Mouse (Mus musculus) liver, embryonic 14.5 days (tissue): ENCODE results near the gene Rftn1. TPM values are rescaled to one million over a fixed set of nuclear protein-coding genes. Genes with fewer than 3 reads are reported as not detected.

Source experiments
- ATAC-seq: fragments of 200-750 bp; cut with Nextera tagmentation; 2 replicates; pipeline ENCODE4 v1.8.0; 2017; ENCODE audit warnings: moderate number of reproducible peaks, mild to moderate bottlenecking, moderate library complexity; ENCODE audit not compliant: insufficient read depth
- DNase-seq, 3 experiments: peaks; one replicate each; pipeline ENCODE4 v3.0.0-alpha.2; 2012 to 2013; ENCODE audit warnings: low read depth in 3 of 3, low spot score in 3 of 3
- H3K27ac ChIP-seq: fragments of 300-500 bp; sonication (generic); 2 replicates; pipeline ENCODE4 v1.5.1; 2014; ENCODE audit warnings: moderate library complexity, mild to moderate bottlenecking, control low read depth, inconsistent platforms
- H3K27me3 ChIP-seq: fragments of 300-500 bp; sonication (generic); 2 replicates; pipeline ENCODE4 v1.6.1; 2014; ENCODE audit warnings: mild to moderate bottlenecking, low read length, moderate library complexity; ENCODE audit not compliant: control insufficient read depth, insufficient read depth
- H3K36me3 ChIP-seq: fragments of 300-500 bp; sonication (generic); replicated peaks from 2 replicates; pipeline ENCODE4 v1.6.1; 2014; ENCODE audit warnings: low read depth; ENCODE audit not compliant: control insufficient read depth, insufficient read depth
- H3K4me1 ChIP-seq, 2 experiments: fragments of 200-500 bp in 1 of 2; fragments of 300-500 bp in 1 of 2; sonication (generic) in 1 of 2; replicated peaks; 2 replicates each; pipeline ENCODE4 v1.6.1; 2012 to 2014; ENCODE audit warnings: antibody characterized with exemption in 1 of 2, inconsistent platforms in 1 of 2, low read length in 1 of 2; ENCODE audit not compliant: control insufficient read depth in 2 of 2, insufficient read depth in 2 of 2
- H3K4me2 ChIP-seq: fragments of 300-500 bp; sonication (generic); 2 replicates; pipeline ENCODE4 v1.6.1; 2014; ENCODE audit warnings: low read depth, mild to moderate bottlenecking, control low read depth, moderate library complexity
- H3K4me3 ChIP-seq, 2 experiments: fragments of 200-500 bp in 1 of 2; fragments of 300-500 bp in 1 of 2; sonication (generic) in 1 of 2; 2 replicates each; pipeline ENCODE4 v1.5.1; 2012 to 2014; ENCODE audit warnings: low read depth in 2 of 2, low read length in 2 of 2, mild to moderate bottlenecking in 2 of 2, control low read depth in 1 of 2, inconsistent platforms in 1 of 2, moderate library complexity in 1 of 2; ENCODE audit not compliant: insufficient read depth in 1 of 2
- H3K9ac ChIP-seq: fragments of 300-500 bp; sonication (generic); replicated peaks from 2 replicates; pipeline ENCODE4 v1.6.1; 2014; ENCODE audit warnings: mild to moderate bottlenecking, control low read depth, moderate library complexity
- H3K9me3 ChIP-seq: fragments of 300-500 bp; sonication (generic); 2 replicates; pipeline ENCODE4 v1.6.1; 2016; ENCODE audit warnings: low read length, mixed read lengths; ENCODE audit not compliant: control insufficient read depth
- CTCF ChIP-seq: IDR thresholded peaks from 2 replicates; pipeline ENCODE4 v1.5.1; 2016; ENCODE audit warnings: antibody characterized with exemption, low read depth, control low read depth
- EP300 ChIP-seq: IDR thresholded peaks from 2 replicates; pipeline ENCODE4 v1.6.1; 2016; ENCODE audit warnings: antibody characterized with exemption, low read depth
- WGBS: fragments of 180-500 bp; shearing (Covaris S2); extraction: QIAGEN DNeasy Blood & Tissue Kit; methylation state at CpG from one replicate; pipeline ENCODE4 v1.1.7; 2014; ENCODE audit not compliant: insufficient replicate concordance; 5-methylcytosine and 5-hydroxymethylcytosine counted together
- polyA plus RNA-seq, 2 experiments: library from polyadenylated mRNA; depleted of rRNA in 1 of 2; stranded (reverse) in 1 of 2; unstranded in 1 of 2; fragments of >200 nt; fragmentation: Nextera tagmentation in 1 of 2; extraction: Ambion mirVana in 1 of 2; gene quantifications; 2 replicates each; pipeline versions ENCODE4 v1.2.1 to v1.2.3; 2012 to 2014

The Rftn1 gene
- polyA plus RNA-seq, 2 experiments, result 2.2 to 3.2 TPM

- no peaks in the 10 kb centered on the region for H3K27me3 ChIP-seq
- no peak for TF ChIP-seq EP300
- TF ChIP-seq CTCF, result no peak
- no peak overlapping the region for H3K4me3 ChIP-seq
- peak overlapping the region; percentile 41 for H3K9ac ChIP-seq
- 13% methylated on average over 6 of the region's 6 CpGs for WGBS
- DNase-seq (peak; percentile 43 to 50 (median 48)), ATAC-seq (peak; percentile 93)
- H3K4me1 ChIP-seq, result peaks cover 17 to 29% of the 10 kb centered on the region in 2 experiments
- peak overlapping the region; percentile 68 for H3K27ac ChIP-seq
- peak overlapping the region; percentile 51 for H3K4me2 ChIP-seq
- no peaks in the 10 kb centered on the region for H3K9me3 ChIP-seq
- no peaks in the 10 kb centered on the region for H3K36me3 ChIP-seq
These were observed 31.9 kb downstream of the Rftn1 start for GRCm38 (mm10) chr17:50158565-50158964.

DNA sequence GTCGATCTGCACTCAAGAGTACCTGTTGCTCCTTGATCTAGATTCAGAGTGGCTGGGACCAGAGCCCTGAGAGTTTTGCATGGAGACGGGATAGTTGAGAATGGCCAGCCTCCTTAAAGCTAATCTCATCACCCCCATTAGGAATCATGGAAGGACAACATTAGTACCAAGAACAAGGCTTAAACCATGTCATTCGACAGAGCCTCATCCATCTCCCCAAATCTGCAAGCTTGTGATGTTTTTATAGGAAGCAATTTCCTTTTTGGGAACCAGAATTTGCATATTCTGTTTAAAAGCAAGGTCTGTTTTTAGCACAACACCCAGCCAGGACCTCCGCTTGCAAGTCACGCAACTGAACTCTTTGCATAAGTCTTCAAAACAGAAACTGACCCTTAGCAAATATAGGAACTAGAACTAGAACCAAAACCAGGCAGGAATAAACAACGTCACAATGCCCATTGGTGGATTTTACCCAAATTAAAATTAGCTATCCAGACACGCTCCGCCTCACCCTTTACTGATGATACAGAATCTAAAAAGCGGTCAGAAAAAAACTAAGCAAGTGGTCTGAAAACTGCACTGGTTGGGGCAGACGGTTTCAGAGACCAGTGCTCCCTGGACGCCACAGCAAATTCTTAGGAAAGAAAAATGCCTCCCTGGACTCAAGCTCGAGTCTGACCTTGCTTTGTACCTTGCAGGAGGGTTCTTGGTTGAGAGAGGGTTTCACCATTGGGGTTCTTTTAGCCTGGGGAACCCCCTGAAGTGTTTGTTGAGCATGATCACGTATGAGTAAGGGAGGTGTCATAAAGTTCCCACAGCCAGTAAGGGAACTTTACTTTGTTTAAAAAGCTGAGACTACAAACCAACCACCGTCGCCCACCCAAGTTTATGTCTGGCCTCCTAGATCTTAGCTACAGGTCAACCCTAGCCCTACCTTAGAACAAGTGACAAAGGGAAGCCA is 33.0 kb downstream of the Rftn1 start:
- H3K27me3 ChIP-seq, result no peaks in the 10 kb centered on the region
- H3K36me3 ChIP-seq, result no peaks in the 10 kb centered on the region
- ATAC-seq (no peak), DNase-seq (no peak)
- peak overlapping the region; percentile 68; the same call in 1 of the 2 replicates for H3K27ac ChIP-seq
- no peak overlapping the region for H3K9ac ChIP-seq
- H3K4me1 ChIP-seq, result peaks cover 17 to 29% of the 10 kb centered on the region in 2 experiments
- TF ChIP-seq EP300 (no peak), CTCF (no peak)
- 80% methylated on average over 15 of the region's 15 CpGs for WGBS
- H3K4me3 ChIP-seq, result no peak overlapping the region
- no peaks in the 10 kb centered on the region for H3K9me3 ChIP-seq
- no peak overlapping the region for H3K4me2 ChIP-seq

GRCm38 (mm10) chr17:50152085-50152484 is 38.4 kb downstream of the Rftn1 start:
- TF ChIP-seq EP300 (no peak), CTCF (no peak)
- H3K27me3 ChIP-seq, result no peaks in the 10 kb centered on the region
- no peak overlapping the region for H3K4me3 ChIP-seq
- no peaks in the 10 kb centered on the region for H3K36me3 ChIP-seq
- no peaks in the 10 kb centered on the region for H3K9me3 ChIP-seq
- WGBS, result 74% methylated on average over 5 of the region's 5 CpGs
- H3K4me2 ChIP-seq, result no peak overlapping the region
- DNase-seq (no peak), ATAC-seq (no peak)
- no peak overlapping the region for H3K27ac ChIP-seq
- H3K4me1 ChIP-seq, result peaks cover 0 to 4% of the 10 kb centered on the region in 2 experiments; a peak in 1 of 4 replicates
- no peak overlapping the region for H3K9ac ChIP-seq

DNA sequence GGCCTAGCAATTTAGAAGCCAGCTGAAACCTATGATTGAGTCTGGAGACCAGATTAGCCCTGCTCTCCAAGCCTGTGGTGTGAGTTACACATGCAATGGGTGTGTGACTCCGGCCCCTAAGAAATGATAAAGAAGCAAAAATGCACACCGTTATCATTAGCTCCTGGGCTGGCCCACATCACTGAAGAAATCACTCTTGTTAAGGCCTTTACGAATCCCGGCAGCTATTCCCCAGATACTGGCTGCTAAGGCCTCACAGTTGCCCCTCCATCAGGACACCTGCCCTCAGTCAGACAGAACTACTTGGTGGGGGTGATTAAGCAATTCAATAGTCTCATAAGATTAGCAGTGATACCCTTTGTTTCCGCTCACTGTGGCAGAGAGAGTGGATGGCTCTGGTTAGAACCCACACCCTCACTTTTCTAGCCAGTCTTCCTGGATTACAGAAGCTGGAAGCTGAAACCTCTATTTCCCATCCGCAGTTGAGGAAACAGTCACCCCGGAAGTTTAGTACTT is 39.2 kb downstream of the Rftn1 start:
- Histone ChIP-seq H3K36me3 (no peaks in the 10 kb centered on the region), H3K9me3 (no peaks in the 10 kb centered on the region), H3K9ac (no peak overlapping the region), H3K4me2 (no peak overlapping the region), H3K27me3 (no peaks in the 10 kb centered on the region), H3K4me1 (0 out of 4 replicates have a peak, but pooled peaks cover 0 to 2% of the 10 kb centered on the region in 2 experiments), H3K27ac (no peak overlapping the region), H3K4me3 (no peak overlapping the region)
- DNase-seq (no peak), ATAC-seq (no peak)
- WGBS, result 61% methylated on average over 7 of the region's 7 CpGs
- TF ChIP-seq CTCF, result no peak
- TF ChIP-seq EP300, result no peak
